Mouse (Mus musculus): ENCODE data around the gene Ccdc88a.

DNA sequence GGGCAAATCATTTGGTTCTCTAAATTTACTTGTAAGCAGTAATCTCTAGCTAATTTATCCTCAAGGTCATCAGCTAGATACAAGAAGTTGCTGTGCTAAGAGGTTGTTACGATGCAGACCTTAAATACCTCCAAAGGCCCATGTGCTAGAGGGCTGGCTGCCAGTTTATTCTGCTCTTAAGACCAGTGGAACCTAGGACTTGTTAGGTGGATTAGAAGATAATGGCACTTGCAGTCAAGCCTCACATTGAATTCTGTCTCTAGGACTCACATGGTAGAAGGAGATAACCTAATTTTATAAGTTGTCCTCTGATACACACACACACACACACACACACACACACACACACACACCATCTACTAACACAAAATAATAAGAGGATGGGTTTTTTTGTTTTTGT, 5.3 kb upstream of the Ccdc88a start:
- no peak for TF ChIP-seq CTCF (IDR thresholded peaks at IDR 0.05; ENCODE audit: extremely low read depth, insufficient read depth, insufficient read length, insufficient replicate concordance)
- TF ChIP-seq POLR2A (IDR thresholded peaks at IDR 0.05; ENCODE audit: low read depth, low read length) = no peak
